Mouse (Mus musculus): ENCODE data around the gene Nlrc3. TPM values are rescaled to one million over a fixed set of nuclear protein-coding genes. Genes with fewer than 3 reads are reported as not detected.
"Not testable (repeated sequence)": the region's sequence is repeated elsewhere in the genome, so short reads cannot be mapped to it uniquely, and the experiment has no call there.

Nlrc3 gene
- polyA plus RNA-seq (2014; fragmentation: Nextera tagmentation; extraction: Ambion mirVana) = 1.0 and 1.5 TPM in 2 replicates

DNA sequence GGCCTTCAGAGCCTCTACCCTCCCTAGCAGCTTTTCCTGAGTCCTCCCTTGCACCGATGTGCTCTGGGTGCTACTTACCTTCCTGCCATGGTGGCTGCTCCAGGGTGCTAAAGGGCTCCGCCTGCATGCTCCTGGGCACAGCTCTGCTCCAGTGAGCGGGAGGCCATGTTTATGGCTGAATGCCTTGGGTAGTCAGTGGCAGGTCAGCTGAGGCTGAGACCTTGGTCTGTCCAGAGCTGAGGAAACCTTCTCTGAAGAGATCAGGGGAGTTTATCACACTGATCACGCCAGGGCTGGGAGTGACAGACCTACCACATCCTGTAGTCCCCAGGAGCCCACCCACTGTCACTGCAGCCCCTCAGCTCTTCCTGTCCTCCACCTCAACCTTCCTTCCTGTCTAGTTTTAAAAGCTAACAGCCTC lies at the start of gene Nlrc3:
Gene Nlrc3, minus strand, starts transcription at position 382 of the 421 bp plus-strand sequence.
- Histone ChIP-seq H3K27ac (ENCODE audit: low read depth, low read length) (no peak within 1 kb of the TSS), H3K4me1 (ENCODE audit: control insufficient read depth, insufficient read depth, low read length) (no peaks in the 10 kb centered on the region), H3K4me3 (ENCODE audit: low read depth, low read length) (no peak within 1 kb of the TSS), H3K4me2 (ENCODE audit: low read depth, low read length) (no peak within 1 kb of the TSS), H3K27me3 (ENCODE audit: control insufficient read depth, insufficient read depth, low read length) (no peaks in the 10 kb centered on the region), H3K9ac (replicated peaks; ENCODE audit: low read depth, low read length) (no peak within 1 kb of the TSS), H3K36me3 (ENCODE audit: control insufficient read depth, insufficient read depth, low read length) (peaks cover 34% of the 10 kb centered on the region), H3K9me3 (ENCODE audit: control insufficient read depth, low read length) (no peaks in the 10 kb centered on the region)
- peak; percentile 41; the same call in 1 of the 2 replicates for ATAC-seq (ENCODE audit: low read depth)
- 82% methylated on average over 4 of the region's 4 CpGs for WGBS

DNA sequence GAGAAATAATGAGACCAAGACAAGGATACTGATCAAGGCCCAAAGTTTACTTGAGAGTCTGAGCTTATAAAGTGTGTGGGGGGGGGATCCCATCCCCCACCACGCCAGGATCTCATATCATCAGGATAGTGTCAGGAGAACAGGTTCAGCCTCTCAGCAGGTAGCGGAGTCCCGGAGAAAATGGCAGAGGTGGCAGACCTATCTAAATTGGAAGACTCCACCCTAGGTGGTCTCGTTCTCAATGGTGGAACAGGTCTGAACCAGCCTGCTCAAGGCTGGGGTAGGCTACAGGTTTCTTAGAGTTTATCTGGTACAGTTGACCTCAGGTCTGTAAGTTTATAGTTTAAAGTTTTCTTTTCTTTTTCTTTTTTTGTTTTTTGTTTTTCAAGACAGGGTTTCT lies 46.3 kb upstream of the Nlrc3 start:
- Histone ChIP-seq H3K27ac (ENCODE audit: low read depth, low read length) (no peak overlapping the region), H3K9me3 (ENCODE audit: control insufficient read depth, low read length) (no peaks in the 10 kb centered on the region), H3K27me3 (ENCODE audit: control insufficient read depth, insufficient read depth, low read length) (no peaks in the 10 kb centered on the region), H3K4me1 (ENCODE audit: control insufficient read depth, insufficient read depth, low read length) (no peaks in the 10 kb centered on the region), H3K4me2 (ENCODE audit: low read depth, low read length) (no peak overlapping the region), H3K36me3 (ENCODE audit: control insufficient read depth, insufficient read depth, low read length) (no peaks in the 10 kb centered on the region), H3K9ac (replicated peaks; ENCODE audit: low read depth, low read length) (no peak overlapping the region), H3K4me3 (ENCODE audit: low read depth, low read length) (no peak overlapping the region)
- ATAC-seq (ENCODE audit: low read depth) = no peak
- WGBS = 80% methylated on average over 4 of the region's 4 CpGs

DNA sequence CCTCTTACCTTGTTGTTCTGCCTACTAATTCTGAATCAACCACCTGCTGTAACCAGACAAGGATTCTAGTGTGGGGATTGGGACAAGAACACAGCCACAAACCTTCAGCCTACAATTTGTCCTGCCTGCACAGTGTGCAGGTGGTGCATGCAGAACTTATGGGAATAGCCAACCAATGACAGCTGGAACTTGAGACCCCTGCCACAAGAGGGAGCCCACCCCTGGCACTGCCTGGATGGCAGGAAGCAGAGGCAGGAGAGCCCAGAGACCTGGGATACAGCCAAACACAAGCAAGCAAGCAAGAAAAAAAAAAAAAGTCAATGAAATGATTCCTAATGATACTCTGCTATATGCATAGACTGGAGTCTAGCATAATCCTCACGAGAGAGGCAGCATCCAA lies 44.8 kb upstream of the Nlrc3 start:
- WGBS = 88% methylated on average over 1 of the region's 1 CpGs
- no peak overlapping the region for H3K27ac ChIP-seq (ENCODE audit: low read depth, low read length)
- H3K9me3 ChIP-seq (ENCODE audit: control insufficient read depth, low read length) = no peaks in the 10 kb centered on the region

DNA sequence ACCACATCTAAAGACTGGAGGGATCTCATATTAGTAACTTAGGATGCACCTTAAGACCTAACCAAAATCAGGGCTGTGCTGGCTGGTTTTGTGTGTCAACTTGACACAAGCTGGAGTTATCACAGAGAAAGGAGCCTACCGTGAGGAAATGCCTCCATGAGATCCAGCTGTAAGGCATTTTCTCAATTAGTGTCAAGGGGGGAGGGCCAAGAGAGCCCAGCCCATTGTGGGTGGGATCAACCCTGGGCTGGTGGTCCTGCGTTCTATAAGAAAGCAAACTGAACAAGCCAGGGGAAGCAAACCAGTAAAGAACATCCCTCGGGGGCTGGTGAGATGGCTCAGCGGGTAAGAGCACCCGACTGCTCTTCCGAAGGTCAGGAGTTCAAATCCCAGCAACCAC lies 41.0 kb upstream of the Nlrc3 start:
- H3K27me3 ChIP-seq (ENCODE audit: control insufficient read depth, insufficient read depth, low read length); H3K4me2 ChIP-seq (ENCODE audit: low read depth, low read length); H3K36me3 ChIP-seq (ENCODE audit: control insufficient read depth, insufficient read depth, low read length); H3K9me3 ChIP-seq (ENCODE audit: control insufficient read depth, low read length); H3K27ac ChIP-seq (ENCODE audit: low read depth, low read length); ATAC-seq (ENCODE audit: low read depth); H3K4me1 ChIP-seq (ENCODE audit: control insufficient read depth, insufficient read depth, low read length); H3K9ac ChIP-seq (replicated peaks; ENCODE audit: low read depth, low read length); H3K4me3 ChIP-seq (ENCODE audit: low read depth, low read length): not testable (repeated sequence)
- WGBS = 78% methylated on average over 6 of the region's 6 CpGs

More for the DNA sequence above, 44.8 kb upstream of the Nlrc3 start:
- Histone ChIP-seq H3K9ac (replicated peaks; ENCODE audit: low read depth, low read length) (no peak overlapping the region), H3K4me3 (ENCODE audit: low read depth, low read length) (no peak overlapping the region), H3K36me3 (ENCODE audit: control insufficient read depth, insufficient read depth, low read length) (no peaks in the 10 kb centered on the region), H3K4me2 (ENCODE audit: low read depth, low read length) (no peak overlapping the region), H3K4me1 (ENCODE audit: control insufficient read depth, insufficient read depth, low read length) (no peaks in the 10 kb centered on the region), H3K27me3 (ENCODE audit: control insufficient read depth, insufficient read depth, low read length) (no peaks in the 10 kb centered on the region)
- no peak for ATAC-seq (ENCODE audit: low read depth)

DNA sequence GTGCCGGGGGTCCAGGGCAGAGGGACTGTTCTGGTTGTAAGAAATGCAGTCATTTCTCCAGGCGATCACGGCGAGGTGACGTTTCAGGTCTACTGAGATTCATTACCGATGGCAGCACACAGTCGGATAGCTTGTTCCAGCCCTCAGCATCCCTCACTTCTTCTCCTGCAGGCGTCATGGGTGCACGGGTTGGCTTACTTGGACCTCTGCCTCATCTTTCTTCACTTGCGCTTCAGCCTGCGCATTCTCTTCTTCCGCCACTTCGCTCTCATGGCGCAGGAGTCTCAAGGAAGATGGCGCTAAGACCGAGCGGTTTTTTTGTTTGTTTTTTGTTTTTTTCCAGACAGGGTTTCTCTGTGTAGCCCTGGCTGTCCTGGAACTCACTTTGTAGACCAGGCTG lies 40.4 kb upstream of the Nlrc3 start:
- H3K36me3 ChIP-seq (ENCODE audit: control insufficient read depth, insufficient read depth, low read length); ATAC-seq (ENCODE audit: low read depth); H3K9me3 ChIP-seq (ENCODE audit: control insufficient read depth, low read length); H3K4me1 ChIP-seq (ENCODE audit: control insufficient read depth, insufficient read depth, low read length); H3K9ac ChIP-seq (replicated peaks; ENCODE audit: low read depth, low read length); H3K4me2 ChIP-seq (ENCODE audit: low read depth, low read length); H3K4me3 ChIP-seq (ENCODE audit: low read depth, low read length); H3K27ac ChIP-seq (ENCODE audit: low read depth, low read length); H3K27me3 ChIP-seq (ENCODE audit: control insufficient read depth, insufficient read depth, low read length): not testable (repeated sequence)
- WGBS = 82% methylated on average over 17 of the region's 17 CpGs

DNA sequence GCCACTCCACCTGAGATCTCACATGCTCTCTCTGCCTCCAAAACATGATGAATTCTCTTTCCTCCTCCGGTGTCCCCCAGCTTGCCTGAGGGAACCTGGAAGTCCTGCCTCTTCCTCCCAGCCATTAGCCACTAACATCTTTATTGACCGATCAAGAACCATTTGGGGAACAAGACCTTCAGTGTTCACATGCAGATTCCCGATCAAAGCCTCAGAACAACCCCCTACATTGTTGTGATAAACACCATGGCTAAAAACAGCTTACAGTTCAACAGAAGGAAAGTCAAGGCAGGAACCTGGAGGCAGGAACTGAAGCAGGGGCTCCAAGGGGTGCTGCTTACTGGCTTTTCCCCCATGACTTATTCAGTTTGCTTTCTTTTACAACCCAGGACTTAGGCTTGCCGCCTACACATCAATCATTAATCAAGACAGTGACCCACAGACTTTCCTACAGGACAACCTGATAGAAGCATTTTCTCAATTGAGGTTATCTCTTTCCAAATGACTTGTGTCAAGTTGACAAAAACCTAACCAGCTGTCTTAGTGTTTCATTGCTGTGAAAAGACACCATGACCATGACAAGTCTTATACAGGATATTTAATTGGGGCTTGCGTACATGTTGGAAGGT lies 37.7 kb upstream of the Nlrc3 start:
- H3K9me3 ChIP-seq (ENCODE audit: control insufficient read depth, low read length) = no peaks in the 10 kb centered on the region
- H3K27ac ChIP-seq (ENCODE audit: low read depth, low read length) = no peak overlapping the region
- 80% methylated on average over 5 of the region's 5 CpGs for WGBS

DNA sequence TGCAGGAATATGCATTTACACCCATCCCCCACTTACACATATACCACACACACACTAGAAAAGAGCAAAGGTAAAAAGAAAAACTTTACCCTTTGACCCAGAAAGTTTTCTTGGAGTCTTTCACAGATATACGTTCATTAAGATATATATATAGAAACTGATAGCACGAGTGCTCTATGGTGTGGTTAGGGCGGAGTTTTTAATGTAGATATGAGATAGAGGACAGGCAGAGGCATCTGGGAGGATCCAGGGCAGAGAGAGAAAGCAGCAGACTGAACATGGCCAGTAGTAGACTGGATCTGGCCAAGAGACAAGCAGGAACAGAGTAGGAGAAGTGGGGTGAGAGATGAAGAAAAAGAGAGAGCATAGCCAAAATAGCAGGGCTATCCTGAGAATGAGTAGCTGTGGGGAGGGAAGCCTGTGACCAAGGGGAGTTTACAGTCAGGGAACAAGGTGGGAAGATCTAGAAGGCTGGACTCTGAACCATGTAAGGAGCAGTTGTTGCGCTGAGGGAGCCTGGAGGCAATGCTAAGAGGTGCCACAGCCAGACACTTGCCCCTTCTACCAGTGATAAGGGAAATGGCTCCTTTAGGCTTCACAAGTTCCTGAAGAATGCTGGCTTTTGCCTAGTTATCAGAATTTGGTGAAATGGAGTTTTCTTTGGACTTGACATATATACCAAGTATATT lies 36.6 kb upstream of the Nlrc3 start:
- ATAC-seq (ENCODE audit: low read depth) = no peak
- Histone ChIP-seq H3K9ac (replicated peaks; ENCODE audit: low read depth, low read length) (no peak overlapping the region), H3K9me3 (ENCODE audit: control insufficient read depth, low read length) (no peaks in the 10 kb centered on the region), H3K4me1 (ENCODE audit: control insufficient read depth, insufficient read depth, low read length) (no peaks in the 10 kb centered on the region), H3K36me3 (ENCODE audit: control insufficient read depth, insufficient read depth, low read length) (no peaks in the 10 kb centered on the region), H3K27ac (ENCODE audit: low read depth, low read length) (no peak overlapping the region), H3K27me3 (ENCODE audit: control insufficient read depth, insufficient read depth, low read length) (no peaks in the 10 kb centered on the region), H3K4me2 (ENCODE audit: low read depth, low read length) (no peak overlapping the region), H3K4me3 (ENCODE audit: low read depth, low read length) (no peak overlapping the region)
- 79% methylated on average over 4 of the region's 4 CpGs for WGBS

More for the DNA sequence above, 37.7 kb upstream of the Nlrc3 start:
- Histone ChIP-seq H3K9ac (replicated peaks; ENCODE audit: low read depth, low read length) (no peak overlapping the region), H3K4me2 (ENCODE audit: low read depth, low read length) (no peak overlapping the region), H3K4me1 (ENCODE audit: control insufficient read depth, insufficient read depth, low read length) (no peaks in the 10 kb centered on the region), H3K27me3 (ENCODE audit: control insufficient read depth, insufficient read depth, low read length) (no peaks in the 10 kb centered on the region), H3K4me3 (ENCODE audit: low read depth, low read length) (no peak overlapping the region), H3K36me3 (ENCODE audit: control insufficient read depth, insufficient read depth, low read length) (no peaks in the 10 kb centered on the region)
- ATAC-seq (ENCODE audit: low read depth) = no peak

DNA sequence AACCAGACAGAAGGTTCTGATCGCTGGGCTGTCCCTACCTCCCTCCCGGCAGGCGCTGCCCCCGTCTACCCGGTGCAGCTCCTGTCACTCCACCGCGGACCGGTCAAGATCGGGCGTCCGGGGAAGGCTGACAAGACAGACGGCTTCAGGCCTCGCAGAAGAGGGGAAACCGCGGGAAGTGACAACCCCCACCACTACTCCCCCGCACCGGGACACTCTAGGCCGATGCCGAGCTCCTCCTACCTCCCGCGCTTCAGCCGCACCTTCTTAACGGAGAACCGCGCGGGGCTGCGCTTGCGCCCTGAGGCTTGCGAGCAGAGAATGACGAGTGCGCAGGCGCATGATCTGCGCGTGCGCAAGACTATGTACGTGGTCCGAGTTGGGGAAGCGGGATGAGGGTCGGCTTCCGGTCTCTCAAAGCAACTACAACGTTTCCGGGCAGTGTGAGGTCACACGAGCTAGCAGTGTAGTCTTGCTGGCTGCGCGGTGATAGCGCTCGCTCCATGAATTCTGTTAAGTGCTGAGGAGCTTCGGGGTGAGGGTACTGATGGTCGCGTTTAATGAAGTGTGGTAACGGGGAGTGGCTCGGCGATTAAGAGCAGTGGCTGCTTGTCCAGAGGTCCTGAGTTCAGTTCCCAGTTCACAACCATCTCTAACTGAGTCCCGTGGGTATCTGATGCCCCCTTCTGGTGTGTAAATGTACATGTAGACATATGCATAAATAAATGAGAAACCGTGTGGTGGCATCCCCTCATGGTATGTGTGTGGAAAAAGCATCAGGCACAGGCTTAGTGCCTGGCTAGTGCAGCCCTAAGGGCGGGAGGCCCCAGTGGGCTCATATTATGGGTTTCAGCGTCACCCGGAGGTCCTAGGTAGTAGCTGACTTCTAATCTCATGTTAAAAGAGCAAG lies 27.3 kb upstream of the Nlrc3 start, which contains the start of gene Slx4:
Gene Slx4, minus strand, starts transcription at position 282 of the 910 bp plus-strand sequence.
- peak within 1 kb of the TSS; percentile 80 for H3K9ac ChIP-seq (replicated peaks; ENCODE audit: low read depth, low read length)
- peaks cover 10% of the 10 kb centered on the region for H3K4me1 ChIP-seq (ENCODE audit: control insufficient read depth, insufficient read depth, low read length)
- peaks cover 13% of the 10 kb centered on the region for H3K36me3 ChIP-seq (ENCODE audit: control insufficient read depth, insufficient read depth, low read length)
- no peaks in the 10 kb centered on the region for H3K9me3 ChIP-seq (ENCODE audit: control insufficient read depth, low read length)
- peak; percentile 97 for ATAC-seq (ENCODE audit: low read depth)
- peak within 1 kb of the TSS; percentile 84 for H3K4me3 ChIP-seq (ENCODE audit: low read depth, low read length)
- H3K27ac ChIP-seq (ENCODE audit: low read depth, low read length) = peak within 1 kb of the TSS; percentile 89
- 1% methylated on average over 55 of the region's 58 CpGs for WGBS
- peak within 1 kb of the TSS; percentile 89 for H3K4me2 ChIP-seq (ENCODE audit: low read depth, low read length)
- no peaks in the 10 kb centered on the region for H3K27me3 ChIP-seq (ENCODE audit: control insufficient read depth, insufficient read depth, low read length)
